Mouse (Mus musculus) neural tube, embryonic 10.5 days (tissue): ENCODE results near the gene Psmg1.
"Not testable (repeated sequence)": the region's sequence is repeated elsewhere in the genome, so short reads cannot be mapped to it uniquely, and the experiment has no call there.

ENCODE experiments used
- DNase-seq: peaks from one replicate; pipeline ENCODE4 v3.0.0-alpha.2; 2017; ENCODE audit warnings: low spot score; ENCODE audit errors: extremely low spot score

Gene Psmg1

GRCm38 (mm10) chr16:95960689-95961088, 30.1 kb downstream of the Psmg1 start:
- not testable (repeated sequence) for DNase-seq

- DNase-seq = no peak
Measured at GRCm38 (mm10) chr16:95958080-95958479, 32.7 kb downstream of the Psmg1 start.

- DNase-seq = no peak
Measured at GRCm38 (mm10) chr16:95956618-95957017, 34.1 kb downstream of the Psmg1 start.

DNA sequence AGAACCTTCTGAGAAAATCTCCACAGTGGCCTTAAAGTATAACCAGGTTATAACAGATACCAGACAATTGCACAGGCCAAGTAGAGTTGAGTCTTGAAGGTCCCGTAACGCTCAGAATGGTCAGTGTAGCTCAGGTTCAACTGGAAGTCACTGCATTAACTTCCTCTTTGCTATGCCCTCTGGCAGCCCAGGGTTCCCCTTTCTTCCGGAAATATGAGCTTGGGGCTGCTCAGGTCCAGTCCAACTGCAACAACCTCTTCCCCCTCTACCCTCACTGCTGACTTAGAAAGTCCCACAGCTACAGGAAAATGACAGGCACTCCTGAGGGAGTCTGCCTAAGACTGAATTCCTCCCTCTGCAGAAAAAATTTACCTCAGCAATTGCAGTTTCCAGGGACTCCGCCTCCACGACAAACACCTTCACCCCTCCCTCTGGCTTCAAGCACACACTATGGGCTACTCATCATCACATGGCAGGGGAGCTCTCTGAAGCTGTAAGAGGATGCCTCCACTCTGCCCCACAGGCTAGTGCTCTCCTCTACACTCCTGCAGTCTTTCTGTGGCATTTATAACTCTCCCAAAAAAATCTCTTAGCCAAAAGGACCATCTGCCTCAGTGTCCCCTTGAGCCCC, 34.9 kb downstream of the Psmg1 start:
- no peak for DNase-seq

- no peak for DNase-seq
Measured at GRCm38 (mm10) chr16:95954341-95954740, 36.4 kb downstream of the Psmg1 start.

- DNase-seq = no peak
Measured at GRCm38 (mm10) chr16:95953159-95953650, 37.6 kb downstream of the Psmg1 start.

DNA sequence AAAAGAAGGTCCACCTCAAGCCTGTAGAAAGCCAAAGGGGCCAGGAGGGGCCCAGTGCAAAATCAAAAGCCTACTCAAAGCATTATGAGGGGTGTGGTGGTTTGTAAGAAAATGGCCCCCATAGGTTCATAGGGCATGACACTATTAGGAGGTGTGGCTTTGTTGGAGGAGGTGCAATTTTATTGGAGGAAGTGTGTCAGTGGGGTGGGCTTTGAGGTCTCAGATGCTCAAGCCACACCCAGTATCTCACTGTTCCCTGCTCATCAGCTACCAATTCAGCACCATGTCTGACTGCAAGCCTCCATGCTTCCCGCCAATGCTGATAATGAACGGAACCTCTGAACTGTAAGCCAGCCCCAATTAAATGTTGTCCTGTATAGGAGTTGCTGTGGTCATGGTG, 39.3 kb downstream of the Psmg1 start:
- no peak for DNase-seq

DNA sequence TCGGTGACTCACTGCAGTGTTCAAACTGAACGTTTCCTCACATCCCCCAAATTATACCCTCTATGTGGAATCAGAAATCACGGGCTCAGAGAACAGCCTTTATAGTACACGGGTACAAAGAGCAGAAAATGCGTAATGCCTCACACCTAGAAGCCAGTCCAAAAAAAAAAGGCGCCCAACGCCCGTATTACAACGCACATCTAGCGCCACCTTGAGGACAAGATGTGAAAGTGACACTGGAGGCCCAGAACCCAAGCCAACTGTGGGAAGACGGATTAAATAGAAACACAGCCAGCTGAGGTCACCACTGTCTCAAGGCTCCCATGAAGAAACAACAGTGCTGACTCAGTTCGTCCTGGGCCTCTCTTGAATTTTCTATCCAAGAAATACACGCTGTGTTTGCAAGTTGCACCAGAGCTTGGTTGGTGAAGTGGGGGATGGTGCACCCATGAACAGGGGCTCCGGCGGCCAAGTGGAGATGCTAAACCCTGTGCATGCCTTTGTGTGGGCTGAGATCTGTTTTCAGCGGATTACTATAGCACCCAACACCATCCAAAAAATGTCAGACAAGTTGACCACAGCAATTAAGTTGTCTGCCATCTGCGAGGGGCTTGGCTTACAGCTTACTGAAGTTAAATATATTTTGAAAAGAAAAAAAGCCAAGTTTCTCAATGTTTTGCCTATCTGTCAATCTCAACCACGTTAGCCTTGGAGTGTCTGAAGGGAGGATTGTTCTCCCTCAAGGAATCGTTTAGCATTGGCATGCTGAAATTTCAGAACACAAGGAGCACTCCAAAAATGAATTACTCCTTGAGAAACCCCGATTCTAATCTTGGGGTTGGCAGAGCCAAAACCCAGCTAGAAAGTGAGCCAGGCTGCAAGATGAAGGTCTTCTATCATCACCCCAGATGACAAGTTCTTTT, 45.1 kb downstream of the Psmg1 start:
- DNase-seq = peak; percentile 65

GRCm38 (mm10) chr16:95943186-95943585, 47.6 kb downstream of the Psmg1 start:
- DNase-seq = no peak

DNA sequence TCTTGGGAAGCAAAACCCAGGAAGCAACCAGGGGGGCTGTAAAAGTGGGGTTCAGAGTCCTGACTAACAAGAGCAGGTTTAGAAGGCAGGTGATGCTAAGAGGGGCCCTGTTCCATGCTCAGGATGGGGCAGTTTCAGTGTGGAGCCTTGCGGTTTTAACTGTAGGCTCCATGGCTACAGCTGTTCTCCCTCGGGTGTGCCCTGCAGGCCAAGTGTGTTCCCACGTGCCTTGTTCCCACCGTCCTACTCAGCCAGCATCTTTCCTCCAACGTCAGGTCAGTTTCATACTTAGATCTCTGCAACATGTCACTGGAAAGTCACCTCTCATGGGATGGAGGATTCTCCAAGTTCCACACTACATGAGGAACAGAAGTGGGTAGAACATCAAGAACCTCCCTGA, 49.2 kb downstream of the Psmg1 start:
- no peak for DNase-seq

DNA sequence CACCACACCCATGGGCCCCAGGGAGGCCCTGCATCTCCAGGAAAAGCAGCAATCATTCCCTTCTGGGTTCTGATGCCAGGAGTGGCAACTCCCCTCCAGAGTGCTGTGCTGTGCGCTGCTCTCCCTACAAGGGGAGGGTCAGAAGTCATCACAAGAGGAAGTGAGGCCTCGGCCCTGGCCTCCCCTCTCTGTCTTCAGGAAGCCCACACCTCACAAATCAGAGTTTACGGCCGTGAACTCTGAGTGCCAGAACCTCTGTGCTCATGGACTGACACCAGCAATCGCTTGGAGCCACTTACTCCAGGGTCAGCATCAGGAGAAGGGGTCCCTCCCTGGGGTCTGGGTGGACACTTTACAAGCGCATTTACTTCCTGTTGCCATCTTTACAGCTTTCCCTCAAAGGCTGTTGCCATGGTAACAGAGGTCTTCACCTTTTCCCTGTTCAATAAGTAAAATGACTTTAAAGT, 55.2 kb downstream of the Psmg1 start:
- no peak for DNase-seq

- no peak for DNase-seq
Measured at GRCm38 (mm10) chr16:95932860-95933259, 57.9 kb downstream of the Psmg1 start.

- no peak for DNase-seq
Measured at GRCm38 (mm10) chr16:95931509-95931908, 59.3 kb downstream of the Psmg1 start.
